Mouse (Mus musculus) forebrain, embryonic 13.5 days (tissue): ENCODE measurements around the gene AI854703. TPM values are rescaled to one million over a fixed set of nuclear protein-coding genes. Genes with fewer than 3 reads are reported as not detected.
A peak's percentile ranks its signal among the peaks of the same experiment; 100 is the strongest.

Experiments
- ATAC-seq: fragments of 200-750 bp; cut with Nextera tagmentation; 2 replicates; pipeline ENCODE4 v1.8.0; 2017
- H3K27ac ChIP-seq: fragments of 300-500 bp; sonication (generic); 2 replicates; pipeline ENCODE4 v1.5.1; 2015; ENCODE audit warnings: inconsistent platforms, mild to moderate bottlenecking, moderate library complexity
- H3K27me3 ChIP-seq: fragments of 300-500 bp; sonication (generic); 2 replicates; pipeline ENCODE4 v1.6.1; 2015; ENCODE audit warnings: mild to moderate bottlenecking, inconsistent platforms
- H3K36me3 ChIP-seq: fragments of 300-500 bp; sonication (generic); 2 replicates; pipeline ENCODE4 v1.6.1; 2015; ENCODE audit warnings: mild to moderate bottlenecking, inconsistent platforms; ENCODE audit not compliant: poor library complexity, severe bottlenecking
- H3K4me1 ChIP-seq: fragments of 300-500 bp; sonication (generic); 2 replicates; pipeline ENCODE4 v1.6.1; 2015; ENCODE audit warnings: inconsistent platforms
- H3K4me2 ChIP-seq: fragments of 300-500 bp; sonication (generic); 2 replicates; pipeline ENCODE4 v1.6.1; 2015; ENCODE audit warnings: inconsistent platforms, mild to moderate bottlenecking, moderate library complexity
- H3K4me3 ChIP-seq: fragments of 300-500 bp; sonication (generic); 2 replicates; pipeline ENCODE4 v1.5.1; 2015; ENCODE audit warnings: mild to moderate bottlenecking, inconsistent platforms
- H3K9ac ChIP-seq: fragments of 300-500 bp; sonication (generic); 2 replicates; pipeline ENCODE4 v1.6.1; 2015; ENCODE audit warnings: mild to moderate bottlenecking, inconsistent platforms
- H3K9me3 ChIP-seq: fragments of 300-500 bp; sonication (generic); replicated peaks from 2 replicates; pipeline ENCODE4 v1.6.1; 2016; ENCODE audit warnings: inconsistent platforms
- WGBS: fragments of 180-500 bp; shearing (Covaris S2); methylation state at CpG from one replicate; pipeline ENCODE4 v1.1.7; 2015; 5-methylcytosine and 5-hydroxymethylcytosine counted together
- polyA plus RNA-seq: library from polyadenylated mRNA; unstranded; fragments of >200 nt; fragmentation: Nextera tagmentation; extraction: Ambion mirVana; gene quantifications from 2 replicates; pipeline ENCODE4 v1.2.1, GENCODE M21; 2015

Gene AI854703
- polyA plus RNA-seq, 1 experiment from 2014 or later: 3.1 TPM

DNA sequence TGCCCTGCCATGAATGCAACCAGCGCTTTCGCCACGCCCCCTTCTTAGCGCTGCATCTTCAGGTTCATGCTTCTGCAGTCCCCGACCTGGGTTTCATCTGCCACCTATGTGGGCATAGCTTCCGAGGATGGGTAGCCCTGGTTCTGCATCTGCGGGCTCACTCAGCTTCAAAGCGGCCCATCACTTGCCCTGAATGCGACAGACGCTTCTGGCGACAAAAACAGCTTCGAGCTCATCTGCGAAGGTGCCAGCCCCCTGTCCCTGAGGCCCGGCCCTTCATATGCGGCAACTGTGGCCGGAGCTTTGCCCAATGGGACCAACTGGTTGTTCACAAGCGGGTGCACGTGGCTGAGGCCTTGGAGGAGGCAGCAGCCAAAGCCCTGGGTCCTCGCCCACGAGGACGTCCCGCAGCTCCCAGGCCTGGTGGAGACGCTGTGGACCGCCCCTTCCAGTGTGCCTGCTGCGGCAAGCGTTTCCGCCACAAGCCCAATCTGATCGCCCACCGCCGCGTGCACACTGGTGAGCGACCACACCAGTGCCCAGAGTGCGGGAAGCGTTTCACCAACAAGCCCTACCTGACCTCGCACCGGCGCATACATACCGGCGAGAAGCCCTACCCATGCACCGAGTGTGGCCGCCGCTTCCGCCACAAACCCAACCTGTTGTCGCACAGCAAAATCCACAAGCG, 29.9 kb upstream of the AI854703 start:
- no peaks in the 10 kb centered on the region for H3K27me3 ChIP-seq
- no peak overlapping the region for H3K27ac ChIP-seq
- H3K9ac ChIP-seq: no peak overlapping the region
- peaks cover 25% of the 10 kb centered on the region for H3K9me3 ChIP-seq
- no peak overlapping the region for H3K4me3 ChIP-seq
- no peak for ATAC-seq
- peaks cover 51% of the 10 kb centered on the region for H3K36me3 ChIP-seq
- no peak overlapping the region for H3K4me2 ChIP-seq
- WGBS: 96% methylated on average over 45 of the region's 45 CpGs
- peaks cover 24% of the 10 kb centered on the region for H3K4me1 ChIP-seq

- Histone ChIP-seq H3K4me3 (no peak overlapping the region), H3K4me1 (peaks cover 25% of the 10 kb centered on the region), H3K9me3 (peaks cover 25% of the 10 kb centered on the region), H3K36me3 (peaks cover 51% of the 10 kb centered on the region), H3K27me3 (no peaks in the 10 kb centered on the region), H3K27ac (no peak overlapping the region), H3K4me2 (no peak overlapping the region), H3K9ac (no peak overlapping the region)
- no peak for ATAC-seq
- 96% methylated on average over 27 of the region's 27 CpGs for WGBS
Observed at GRCm38 (mm10) chr6:48597233-48597625, 29.3 kb upstream of the AI854703 start.

DNA sequence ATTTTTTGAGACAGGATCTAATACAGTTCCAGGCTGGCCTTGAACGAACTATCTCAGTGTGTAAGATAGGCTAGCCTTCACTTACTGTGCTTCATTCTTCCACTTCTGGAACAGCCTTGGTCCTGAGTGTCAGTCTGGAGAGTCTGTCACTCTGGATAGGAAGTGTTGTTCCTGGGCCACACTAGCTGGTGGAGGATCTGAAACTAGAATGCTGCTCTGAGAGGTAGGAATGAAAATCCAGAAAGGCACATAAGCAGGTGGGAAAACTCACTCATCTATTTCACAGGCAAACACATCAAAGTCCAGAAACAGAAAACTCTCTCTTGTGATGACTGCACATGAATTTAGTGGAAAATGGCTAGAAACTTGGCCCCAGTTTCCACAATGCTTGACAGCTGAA, 26.0 kb upstream of the AI854703 start:
- Histone ChIP-seq H3K9ac (peak overlapping the region; percentile 89; the same call in 1 of the 2 replicates), H3K4me1 (peaks cover 15% of the 10 kb centered on the region), H3K9me3 (peaks cover 25% of the 10 kb centered on the region), H3K4me3 (no peak overlapping the region), H3K27ac (peak overlapping the region; percentile 83; the same call in 1 of the 2 replicates), H3K4me2 (no peak overlapping the region), H3K27me3 (no peaks in the 10 kb centered on the region), H3K36me3 (peaks cover 46% of the 10 kb centered on the region)
- no peak for ATAC-seq
- WGBS: 94% methylated on average over 1 of the region's 1 CpGs

DNA sequence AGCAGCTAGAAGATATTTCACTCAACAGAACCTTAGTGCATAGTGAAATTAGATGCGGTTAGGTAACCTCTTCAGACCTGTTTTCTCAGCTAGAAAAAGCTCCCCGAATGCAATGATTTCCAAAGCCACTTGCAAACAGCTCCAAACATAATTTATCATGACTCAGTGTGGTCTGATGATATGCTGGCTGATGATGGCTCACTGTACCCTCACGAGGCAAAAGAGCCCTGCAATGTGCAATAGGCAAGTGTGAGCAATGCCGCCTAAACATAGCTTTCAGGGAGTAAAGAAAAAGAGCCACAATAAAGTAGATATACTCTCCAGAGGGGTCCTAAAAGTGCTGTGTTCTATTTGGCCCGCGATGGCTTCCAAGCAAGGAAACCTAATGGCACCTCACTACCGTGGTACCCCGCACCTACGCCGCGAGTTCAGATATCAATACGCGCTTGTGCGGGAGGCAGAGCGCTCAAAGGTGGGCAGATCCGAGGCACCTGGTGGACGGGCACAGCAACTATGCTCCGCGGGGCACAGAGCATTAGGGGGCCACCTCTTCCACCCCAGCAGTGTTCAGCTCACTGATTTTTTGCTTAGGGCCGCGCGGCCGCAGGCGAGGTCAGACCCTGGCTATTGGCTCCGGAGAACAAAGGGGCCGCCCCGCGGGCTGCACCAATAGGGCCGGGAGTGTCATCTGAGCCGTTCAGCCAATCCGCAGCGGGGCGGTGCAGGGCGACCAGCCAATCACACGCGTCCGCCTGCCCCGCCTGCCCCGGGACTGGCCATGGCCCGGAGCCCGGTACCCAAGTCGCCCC, 25.1 kb upstream of the AI854703 start, which contains the start of gene Zfp775:
Gene Zfp775 (plus strand): TSS at position 793 of the 809 bp plus-strand sequence.
- Histone ChIP-seq H3K4me3 (peak within 1 kb of the TSS; percentile 77), H3K9ac (peak within 1 kb of the TSS; percentile 89), H3K9me3 (peaks cover 18% of the 10 kb centered on the region), H3K4me1 (peaks cover 15% of the 10 kb centered on the region), H3K36me3 (peaks cover 37% of the 10 kb centered on the region), H3K27ac (peak within 1 kb of the TSS; percentile 83), H3K4me2 (peak within 1 kb of the TSS; percentile 89), H3K27me3 (no peaks in the 10 kb centered on the region)
- WGBS: 5% methylated on average over 41 of the region's 42 CpGs
- peak; percentile 99 for ATAC-seq

DNA sequence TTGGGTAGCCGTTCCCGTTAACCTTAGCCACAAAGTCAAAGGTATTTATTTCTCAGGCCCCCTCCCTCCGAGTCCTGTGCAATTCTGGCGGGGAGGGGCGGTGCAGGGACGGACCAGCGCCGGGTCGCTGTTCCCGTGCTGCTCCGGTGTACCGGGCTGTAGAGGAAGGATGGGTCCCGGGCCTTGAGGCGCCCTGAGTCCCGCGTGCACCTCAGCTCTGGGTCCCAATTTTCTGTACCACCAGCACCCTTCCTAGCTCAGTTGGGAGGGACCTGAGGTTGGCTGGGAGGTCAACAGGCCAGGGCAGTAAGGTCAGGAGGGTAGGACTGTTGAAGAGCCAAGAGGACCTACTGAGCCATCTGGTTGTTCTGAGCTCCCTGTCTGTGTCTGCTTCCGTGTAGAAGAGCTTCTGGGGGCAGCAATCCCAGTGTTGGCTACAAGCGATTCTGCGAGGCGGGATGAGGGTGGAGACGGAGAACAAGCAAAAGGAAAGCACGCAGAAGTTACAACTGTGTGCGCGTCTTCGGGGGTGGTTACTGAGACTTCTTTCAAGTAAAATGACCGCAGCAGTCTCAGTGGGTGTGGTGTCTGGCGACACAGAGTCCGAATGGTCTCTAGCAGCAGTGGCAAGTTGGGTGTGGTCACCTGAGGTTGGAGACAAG, 24.4 kb upstream of the AI854703 start:
- peaks cover 10% of the 10 kb centered on the region for H3K9me3 ChIP-seq
- peaks cover 15% of the 10 kb centered on the region for H3K4me1 ChIP-seq
- peak overlapping the region; percentile 89 for H3K9ac ChIP-seq
- peak; percentile 84 for ATAC-seq
- peak overlapping the region; percentile 89 for H3K4me2 ChIP-seq
- H3K27me3 ChIP-seq: no peaks in the 10 kb centered on the region
- peak overlapping the region; percentile 77 for H3K4me3 ChIP-seq
- WGBS: 2% methylated on average over 28 of the region's 28 CpGs
- peaks cover 29% of the 10 kb centered on the region for H3K36me3 ChIP-seq
- H3K27ac ChIP-seq: peak overlapping the region; percentile 83

GRCm38 (mm10) chr6:48608124-48608523, 18.4 kb upstream of the AI854703 start:
- Histone ChIP-seq H3K27ac (no peak overlapping the region), H3K36me3 (peaks cover 7% of the 10 kb centered on the region), H3K4me1 (peaks cover 4% of the 10 kb centered on the region; the same call in 1 of the 2 replicates), H3K9me3 (no peaks in the 10 kb centered on the region), H3K4me3 (no peak overlapping the region), H3K4me2 (no peak overlapping the region), H3K27me3 (no peaks in the 10 kb centered on the region), H3K9ac (no peak overlapping the region)
- 61% methylated on average over 2 of the region's 2 CpGs for WGBS
- ATAC-seq: no peak

DNA sequence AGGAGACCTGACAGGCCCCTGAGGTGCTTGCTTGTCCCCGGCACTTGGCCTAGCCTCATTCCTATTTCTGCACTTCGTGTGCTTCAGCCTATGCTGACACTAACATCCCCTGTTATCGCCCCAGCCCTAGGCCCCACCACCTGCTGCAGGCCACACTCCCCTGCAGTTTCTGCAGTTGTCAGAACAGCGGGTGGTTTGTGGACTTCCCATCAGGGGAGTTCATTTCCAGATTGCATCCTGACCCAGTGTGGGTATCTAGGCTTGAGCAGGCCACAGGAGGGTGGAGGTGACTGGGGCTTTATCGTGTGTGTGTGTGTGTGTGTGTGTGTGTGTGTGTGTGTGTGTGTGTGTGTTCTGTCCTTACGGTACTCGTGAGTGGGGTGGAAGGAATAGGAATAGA, 17.1 kb upstream of the AI854703 start:
- no peak for ATAC-seq
- H3K27ac ChIP-seq: no peak overlapping the region
- 65% methylated on average over 6 of the region's 7 CpGs for WGBS
- H3K9ac ChIP-seq: no peak overlapping the region
- no peaks in the 10 kb centered on the region for H3K9me3 ChIP-seq
- peaks cover 20% of the 10 kb centered on the region for H3K36me3 ChIP-seq
- H3K4me3 ChIP-seq: no peak overlapping the region
- H3K27me3 ChIP-seq: no peaks in the 10 kb centered on the region
- H3K4me1 ChIP-seq: peaks cover 4% of the 10 kb centered on the region; the same call in 1 of the 2 replicates
- H3K4me2 ChIP-seq: no peak overlapping the region

- H3K4me3 ChIP-seq: no peak overlapping the region
- ATAC-seq: no peak
- no peaks in the 10 kb centered on the region for H3K9me3 ChIP-seq
- H3K27me3 ChIP-seq: no peaks in the 10 kb centered on the region
- H3K36me3 ChIP-seq: peaks cover 24% of the 10 kb centered on the region
- 93% methylated on average over 3 of the region's 3 CpGs for WGBS
- H3K27ac ChIP-seq: no peak overlapping the region
- no peak overlapping the region for H3K4me2 ChIP-seq
- no peak overlapping the region for H3K9ac ChIP-seq
- H3K4me1 ChIP-seq: peaks cover 4% of the 10 kb centered on the region; the same call in 1 of the 2 replicates
Observed at GRCm38 (mm10) chr6:48610657-48611056, 15.9 kb upstream of the AI854703 start.

DNA sequence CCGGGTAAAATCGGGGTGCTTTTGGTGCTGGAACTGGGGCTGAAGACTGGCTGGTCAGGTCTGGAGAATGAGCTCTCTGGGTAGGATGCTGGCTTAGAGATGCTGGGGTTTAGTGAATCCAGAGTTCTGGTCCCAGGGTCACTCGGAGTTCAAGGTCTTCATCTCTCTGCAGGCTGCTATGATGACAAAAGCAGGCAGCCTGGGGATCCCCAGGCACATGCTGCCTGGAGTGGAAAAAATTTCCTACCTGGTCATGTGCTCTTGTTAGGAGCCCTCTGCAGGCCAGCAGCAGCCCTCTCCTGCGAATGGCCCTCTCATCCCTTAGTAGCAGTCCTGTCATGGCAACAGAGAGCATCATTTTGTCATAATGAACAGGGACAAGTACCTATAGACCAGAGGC, 13.1 kb upstream of the AI854703 start:
- no peak overlapping the region for H3K27ac ChIP-seq
- H3K36me3 ChIP-seq: peaks cover 32% of the 10 kb centered on the region
- no peak for ATAC-seq
- H3K4me1 ChIP-seq: peaks cover 4% of the 10 kb centered on the region; the same call in 1 of the 2 replicates
- no peak overlapping the region for H3K4me3 ChIP-seq
- H3K9ac ChIP-seq: no peak overlapping the region
- WGBS: 86% methylated on average over 4 of the region's 4 CpGs
- no peak overlapping the region for H3K4me2 ChIP-seq
- H3K27me3 ChIP-seq: no peaks in the 10 kb centered on the region
- no peaks in the 10 kb centered on the region for H3K9me3 ChIP-seq

- Histone ChIP-seq H3K27ac (no peak overlapping the region), H3K4me1 (no peaks in the 10 kb centered on the region), H3K4me3 (no peak overlapping the region), H3K36me3 (peaks cover 42% of the 10 kb centered on the region), H3K27me3 (no peaks in the 10 kb centered on the region), H3K4me2 (no peak overlapping the region), H3K9me3 (no peaks in the 10 kb centered on the region), H3K9ac (no peak overlapping the region)
- WGBS: 94% methylated on average over 5 of the region's 5 CpGs
- no peak for ATAC-seq
Observed at GRCm38 (mm10) chr6:48614756-48615155, 11.8 kb upstream of the AI854703 start.

DNA sequence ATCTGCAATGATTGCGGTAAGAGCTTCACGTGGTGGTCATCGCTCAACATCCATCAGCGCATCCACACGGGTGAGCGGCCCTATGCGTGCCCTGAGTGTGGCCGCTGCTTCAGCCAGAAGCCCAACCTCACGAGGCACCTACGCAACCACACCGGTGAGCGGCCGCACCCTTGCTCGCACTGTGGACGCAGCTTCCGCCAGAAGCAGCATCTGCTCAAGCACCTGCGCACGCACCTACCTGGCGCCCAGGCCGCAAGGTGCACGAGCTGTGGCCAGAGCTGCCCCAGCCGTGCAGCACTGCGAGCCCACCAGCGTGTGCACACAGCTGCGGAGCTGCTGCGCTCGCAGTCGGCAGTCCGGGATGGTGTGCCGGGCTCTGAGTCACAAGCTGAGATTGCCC, 6.5 kb upstream of the AI854703 start:
- H3K4me3 ChIP-seq: no peak overlapping the region
- no peaks in the 10 kb centered on the region for H3K9me3 ChIP-seq
- peaks cover 43% of the 10 kb centered on the region for H3K36me3 ChIP-seq
- WGBS: 93% methylated on average over 30 of the region's 30 CpGs
- no peak overlapping the region for H3K27ac ChIP-seq
- H3K27me3 ChIP-seq: 0 out of 2 replicates have a peak, but pooled peaks cover under 1% of the 10 kb centered on the region
- no peaks in the 10 kb centered on the region for H3K4me1 ChIP-seq
- no peak for ATAC-seq
- no peak overlapping the region for H3K4me2 ChIP-seq
- no peak overlapping the region for H3K9ac ChIP-seq
